Mouse (Mus musculus) left cerebral cortex, postnatal 10 days (tissue): ENCODE data around the gene Cd5. TPM values are rescaled to one million over a fixed set of nuclear protein-coding genes. Genes with fewer than 3 reads are reported as not detected.
A peak's percentile ranks its signal among the peaks of the same experiment; 100 is the strongest.

Experiments
- DNase-seq, 2 experiments: peaks; one replicate each; pipeline ENCODE4 v3.0.0; 2021 to 2022; ENCODE audit warnings: low spot score in 2 of 2, mixed read lengths in 1 of 2; ENCODE audit errors: extremely low spot score in 1 of 2
- intact Hi-C: fragments of 180-260 bp; cut with DNase I; formaldehyde crosslinking; loops from one replicate; pipeline ENCODE4 v1.15.1; 2025
- total RNA-seq, 2 experiments: library from RNA; stranded (reverse); gene quantifications; 2 replicates each; pipeline ENCODE4 v1.2.3; 2021

The Cd5 gene
- total RNA-seq, 2 experiments from 2014 or later, result 0.30 TPM; not detected in 1

DNA sequence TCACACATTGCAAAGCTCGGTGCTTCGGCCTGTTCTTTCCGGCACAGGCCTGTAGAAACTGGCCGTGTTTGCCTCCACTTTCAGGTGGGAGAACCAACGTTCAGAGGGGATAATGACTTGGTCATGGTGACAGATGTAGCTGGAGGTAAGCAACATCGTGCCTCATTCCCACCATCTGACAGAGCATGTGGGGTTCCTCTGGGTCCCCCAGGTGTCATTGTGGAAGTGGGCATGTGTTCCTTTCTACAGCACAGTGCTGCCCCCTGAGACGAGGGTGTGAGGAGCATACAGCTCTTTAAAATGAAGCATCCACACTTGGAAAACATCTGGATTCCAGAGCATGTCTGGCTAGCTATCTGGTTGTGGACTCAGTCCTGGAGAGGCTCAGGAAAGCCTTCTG, 4.2 kb downstream of the Cd5 start:
- intact Hi-C loops, result no loop called here
- no peak for DNase-seq

DNA sequence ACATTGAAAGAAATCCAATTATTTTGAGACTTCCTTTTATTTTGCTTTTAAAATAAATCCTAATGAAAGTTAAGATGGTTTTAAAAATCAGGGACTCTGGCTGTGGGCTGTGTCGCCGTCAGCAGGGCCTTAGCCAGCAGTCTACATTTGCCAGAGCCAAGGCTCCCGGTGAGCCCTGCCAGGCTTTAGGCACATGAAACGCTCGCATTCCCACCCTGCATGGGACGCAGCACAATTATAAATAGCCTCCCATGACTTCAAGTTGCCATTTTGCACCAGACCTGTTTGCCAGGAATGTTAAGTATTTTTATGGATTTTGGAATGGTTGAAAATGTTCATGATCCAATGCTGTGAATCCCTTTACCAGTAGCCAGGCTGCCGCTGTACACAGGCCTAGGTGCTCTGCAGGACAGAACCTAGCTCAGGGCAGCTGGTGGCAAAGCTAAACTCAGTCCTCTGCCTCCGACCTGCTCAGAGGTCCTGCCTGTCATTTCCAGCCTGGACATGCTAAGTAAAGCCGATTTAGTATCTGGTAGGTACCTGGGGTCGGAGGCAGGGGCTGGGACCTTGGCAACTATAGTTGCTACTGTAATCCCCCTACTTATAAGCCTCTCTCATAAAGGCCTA, 5.2 kb downstream of the Cd5 start:
- no peak for DNase-seq
- intact Hi-C loops, result no loop called here

DNA sequence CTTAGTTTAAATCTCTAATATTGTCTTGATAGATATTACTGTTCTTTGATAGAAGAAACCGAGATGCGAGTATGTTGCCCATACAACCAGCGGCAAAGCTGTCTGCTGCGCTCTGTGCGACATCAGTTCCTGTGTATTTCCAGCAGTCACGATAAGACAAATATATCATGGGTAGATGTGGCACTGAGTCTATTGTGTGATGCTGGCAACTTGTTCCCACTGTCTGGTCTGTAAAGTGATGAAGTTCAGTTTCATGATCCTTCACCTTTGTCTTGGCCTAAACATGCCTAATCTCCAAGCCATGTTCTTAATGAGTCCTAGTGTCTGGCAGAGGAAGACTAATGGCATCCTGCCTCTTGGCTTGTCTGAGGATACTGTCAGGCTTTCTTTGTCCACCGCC, 6.1 kb downstream of the Cd5 start:
- no peak for DNase-seq
- intact Hi-C loops, result no loop called here

DNA sequence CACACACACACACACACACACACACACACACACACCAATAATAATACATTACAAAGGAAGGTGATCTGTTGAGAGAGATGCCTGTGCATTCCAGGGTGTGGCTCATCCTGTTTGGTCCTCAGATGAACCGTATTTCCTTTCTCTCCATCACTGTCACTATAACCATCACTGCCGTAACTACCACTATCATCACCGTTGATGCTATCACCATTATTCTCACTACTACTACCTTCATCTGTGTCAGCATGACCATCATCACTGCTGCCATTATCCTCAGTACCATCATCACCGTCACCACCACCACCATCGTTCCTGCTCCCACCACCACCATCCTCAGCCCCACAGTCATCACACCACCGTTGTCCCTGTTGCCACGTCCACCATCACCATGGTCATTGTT, 6.8 kb downstream of the Cd5 start:
- intact Hi-C loops, result no loop called here
- DNase-seq, result no peak

DNA sequence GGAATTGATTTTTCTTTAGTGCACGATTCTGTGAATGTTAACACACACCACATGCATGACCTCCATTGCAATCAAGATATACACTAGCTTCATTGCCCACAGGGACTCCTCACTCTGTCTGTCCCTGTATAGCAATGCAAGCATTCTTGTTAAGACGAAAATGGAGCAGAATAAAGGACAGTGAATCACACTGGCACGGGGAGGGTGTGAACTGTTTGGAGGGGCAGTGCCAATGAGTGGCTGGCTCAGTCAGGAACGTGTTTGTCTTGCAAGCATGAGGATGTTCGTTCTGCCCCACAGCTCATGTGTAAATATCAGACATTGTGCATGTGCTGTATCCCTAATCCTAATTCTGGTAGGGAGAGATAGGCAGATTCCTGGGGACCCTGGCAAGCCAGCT, 8.3 kb downstream of the Cd5 start:
- DNase-seq, result no peak
- intact Hi-C loops, result no loop called here

DNA sequence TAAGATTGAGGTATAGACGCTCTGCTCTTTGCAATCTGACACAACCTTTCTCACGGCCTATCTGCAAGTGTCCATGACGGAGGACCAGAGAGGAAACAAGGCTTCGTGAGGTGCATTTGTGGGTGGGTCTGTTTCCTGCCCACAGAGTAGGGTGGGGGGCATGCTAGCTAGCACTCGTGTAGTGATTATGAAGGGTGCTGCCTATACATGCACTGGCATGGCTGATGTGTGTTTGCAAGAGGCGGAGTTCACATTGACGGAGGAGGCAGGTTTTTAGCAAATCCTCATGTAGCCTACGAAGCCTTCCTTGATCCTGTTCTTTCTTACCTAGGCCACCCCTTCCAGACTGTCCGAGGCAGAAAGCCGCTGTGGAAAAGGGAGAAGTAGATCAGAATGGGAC, 8.9 kb downstream of the Cd5 start:
- intact Hi-C loops, result no loop called here
- DNase-seq, result no peak

DNA sequence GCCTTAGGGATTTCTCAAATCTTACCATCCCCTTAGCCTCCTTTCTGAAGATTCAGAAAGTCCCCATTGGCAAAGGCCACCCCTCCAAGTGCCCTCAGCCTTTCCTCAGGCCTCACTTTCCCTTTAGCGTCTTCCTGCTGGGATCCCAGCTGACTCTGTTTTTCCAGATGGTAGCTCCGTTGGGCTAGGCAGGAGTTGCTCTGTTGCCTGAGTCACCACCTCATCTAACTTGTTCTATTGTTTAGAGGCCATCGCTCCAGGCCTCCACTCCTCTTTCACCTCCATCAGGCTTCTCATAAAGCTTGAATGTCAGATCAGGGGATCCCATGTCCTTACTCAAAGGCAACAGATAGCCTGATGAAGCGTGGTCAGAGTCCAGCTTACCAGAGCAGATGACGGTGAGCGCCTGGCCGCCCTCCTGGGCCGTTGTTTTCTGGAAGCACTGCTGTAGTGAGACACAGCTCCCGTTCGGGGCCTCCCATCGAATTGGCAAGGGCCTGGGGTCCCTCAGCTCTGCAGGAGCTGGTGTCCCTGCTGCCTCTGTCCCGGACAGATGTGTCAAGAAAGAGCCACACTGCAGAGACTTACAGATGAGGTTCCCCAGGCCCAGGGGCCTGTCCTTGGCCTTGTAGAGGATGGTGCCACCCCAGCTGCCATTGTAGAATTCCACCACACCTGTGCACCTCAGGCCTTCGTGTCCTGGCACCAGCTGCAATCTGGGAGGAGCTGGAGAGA, 14.0 kb downstream of the Cd5 start:
- DNase-seq, result no peak
- intact Hi-C loops, result no loop called here

DNA sequence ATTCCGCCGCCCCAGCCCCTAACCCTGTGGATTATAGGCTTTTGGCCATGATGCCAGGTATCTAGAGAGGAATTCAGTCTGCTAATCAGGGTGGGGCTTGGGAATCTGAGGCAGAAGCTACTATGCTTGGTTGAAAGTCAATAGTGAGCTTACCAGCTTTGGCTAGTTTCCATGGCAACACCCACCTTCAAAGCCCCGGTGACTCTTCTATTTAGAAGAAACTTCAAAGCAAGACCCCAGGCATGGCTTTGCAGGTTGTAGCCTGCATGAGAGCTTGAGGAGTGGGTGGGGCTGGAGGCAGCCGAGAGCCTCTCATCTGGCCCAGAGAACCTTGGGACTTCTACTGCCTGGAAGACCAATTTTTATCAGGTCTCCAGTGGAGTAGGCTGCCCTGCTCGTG, 15.2 kb downstream of the Cd5 start:
- intact Hi-C loops, result no loop called here
- no peak for DNase-seq

DNA sequence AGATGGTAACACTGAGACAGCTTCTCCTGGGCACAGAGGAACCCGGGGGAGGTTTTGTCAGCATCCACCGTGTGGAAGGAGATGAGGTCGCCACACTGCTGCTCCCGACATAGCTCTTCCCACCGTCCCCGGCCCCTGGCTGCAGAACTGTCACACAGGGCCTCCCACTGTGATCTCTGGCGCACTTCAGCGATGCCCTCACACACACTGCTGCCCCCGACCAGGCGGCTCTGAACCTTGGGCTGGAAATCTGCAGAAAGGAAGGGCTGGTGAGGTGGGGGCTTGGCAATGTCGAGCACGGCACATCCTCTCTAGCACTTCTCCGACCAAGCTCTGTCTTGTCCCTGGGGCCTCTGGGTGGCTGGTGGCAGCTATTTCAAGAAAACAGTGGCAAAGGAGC, 15.7 kb downstream of the Cd5 start:
- intact Hi-C loops, result no loop called here
- no peak for DNase-seq

DNA sequence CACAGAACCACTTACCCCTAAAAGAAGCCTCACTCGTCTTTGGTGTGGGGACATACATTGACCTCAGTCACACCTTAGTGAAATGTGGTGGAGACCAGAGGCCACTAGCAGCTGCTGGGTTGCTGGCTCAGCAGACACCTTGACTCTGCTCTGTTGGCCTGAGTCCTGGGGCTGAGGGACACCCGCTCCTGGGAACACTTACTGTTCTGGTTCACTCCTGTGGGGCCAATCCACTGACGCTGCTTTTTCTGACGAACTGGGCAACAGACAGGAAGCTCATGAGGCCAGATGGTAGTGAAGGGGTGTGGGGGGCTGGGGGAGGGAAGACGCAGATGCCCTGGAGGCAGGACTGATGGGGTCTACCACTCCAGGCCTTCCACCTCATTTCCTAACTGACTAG, 17.7 kb downstream of the Cd5 start:
- intact Hi-C loops, result no loop called here
- no peak for DNase-seq

DNA sequence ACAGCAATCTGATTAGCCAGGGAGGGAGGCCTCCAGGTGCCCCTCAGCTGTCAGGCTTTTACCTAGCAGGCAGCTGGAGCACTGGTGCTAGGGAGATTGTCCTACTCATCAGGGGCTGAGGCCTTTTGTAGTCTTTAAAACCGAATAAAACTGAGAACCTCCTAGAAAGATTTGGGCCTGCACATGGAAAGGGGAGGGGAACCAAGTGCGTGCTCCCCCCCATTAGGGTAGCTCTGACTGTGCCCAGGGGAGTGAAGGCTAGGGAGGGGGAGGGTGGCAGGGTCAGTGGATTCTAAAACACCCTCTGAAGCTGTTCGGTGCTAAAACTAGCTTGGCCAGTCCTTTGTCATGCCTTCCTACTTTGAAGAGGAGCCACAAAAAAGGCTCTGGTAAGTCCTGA, 18.3 kb downstream of the Cd5 start:
- intact Hi-C loops, result no loop called here
- DNase-seq, result no peak

DNA sequence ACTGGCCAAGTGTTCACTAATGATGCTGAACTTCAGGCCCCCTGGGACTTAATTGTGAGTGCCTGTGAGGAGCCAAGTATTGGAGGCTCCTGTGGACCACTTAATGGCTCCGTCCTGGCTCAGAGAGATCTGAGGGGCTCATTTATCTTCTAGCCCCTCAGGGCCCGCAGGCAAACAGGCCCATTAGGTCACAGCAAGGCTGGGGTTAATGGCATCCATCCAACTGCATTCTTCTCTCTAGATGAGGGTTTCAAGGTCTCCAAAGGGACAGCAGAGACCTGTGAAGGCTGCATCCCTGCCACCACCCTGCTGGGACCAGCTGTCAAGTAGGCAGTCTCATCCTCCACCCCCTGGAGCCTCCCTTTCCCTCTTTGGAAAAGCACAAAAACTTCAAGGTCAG, 19.1 kb downstream of the Cd5 start:
- intact Hi-C loops, result loop anchor here (10.0 kb wide), 1 partner anchor 95 kb away; no protein-coding TSS in a partner anchor
- no peak for DNase-seq

DNA sequence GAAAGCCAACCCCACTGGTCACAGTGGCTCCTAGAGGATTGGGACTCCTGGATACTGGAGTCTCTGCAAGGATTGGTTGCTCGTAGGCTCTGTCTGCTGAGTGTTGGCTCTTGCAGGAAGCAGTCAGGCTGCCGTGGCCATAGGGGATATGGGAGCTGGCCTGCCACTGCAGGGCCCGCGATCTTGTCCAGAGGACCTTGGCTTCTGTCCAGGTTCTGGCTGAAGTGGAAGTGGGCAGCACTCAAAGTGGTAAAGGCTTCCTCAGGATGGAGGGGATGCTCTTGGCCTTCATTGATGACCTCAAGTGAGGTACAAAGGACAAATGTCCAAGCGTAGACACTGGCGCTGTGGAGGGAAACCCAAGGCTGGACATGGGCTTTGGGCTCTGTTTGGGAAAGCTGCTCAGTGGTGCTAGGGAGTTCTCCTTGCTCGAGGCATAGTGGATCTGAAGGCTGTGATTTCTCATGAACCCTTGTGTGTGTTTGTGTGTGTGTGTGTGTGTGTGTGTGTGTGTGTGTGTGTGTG, 20.5 kb downstream of the Cd5 start:
- peak; percentile 43 to 71 for DNase-seq
- intact Hi-C loops, result loop anchor here (10.0 kb wide), 1 partner anchor 96 kb away; no protein-coding TSS in a partner anchor

DNA sequence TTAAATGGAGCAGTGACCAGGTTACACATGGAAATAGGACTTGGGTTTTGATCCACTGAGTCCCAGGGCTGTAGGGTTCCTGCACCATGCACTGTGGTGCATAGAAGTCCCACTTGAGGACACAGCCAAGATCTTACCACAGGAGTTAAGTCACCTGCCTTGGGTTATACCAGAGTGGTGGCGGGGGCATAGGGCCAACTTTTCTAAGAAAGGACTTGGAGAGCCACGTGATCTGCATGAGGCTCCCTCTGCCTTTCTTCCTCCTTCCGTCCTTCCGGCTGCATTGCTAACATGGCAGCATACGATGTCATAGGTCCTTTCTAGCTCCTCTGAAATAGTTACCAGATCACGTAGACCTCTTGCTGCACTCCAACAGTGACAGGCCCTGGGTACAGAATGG, 23.3 kb downstream of the Cd5 start:
- no peak for DNase-seq
- intact Hi-C loops, result loop anchor here (10.0 kb wide), 1 partner anchor 99 kb away; no protein-coding TSS in a partner anchor

DNA sequence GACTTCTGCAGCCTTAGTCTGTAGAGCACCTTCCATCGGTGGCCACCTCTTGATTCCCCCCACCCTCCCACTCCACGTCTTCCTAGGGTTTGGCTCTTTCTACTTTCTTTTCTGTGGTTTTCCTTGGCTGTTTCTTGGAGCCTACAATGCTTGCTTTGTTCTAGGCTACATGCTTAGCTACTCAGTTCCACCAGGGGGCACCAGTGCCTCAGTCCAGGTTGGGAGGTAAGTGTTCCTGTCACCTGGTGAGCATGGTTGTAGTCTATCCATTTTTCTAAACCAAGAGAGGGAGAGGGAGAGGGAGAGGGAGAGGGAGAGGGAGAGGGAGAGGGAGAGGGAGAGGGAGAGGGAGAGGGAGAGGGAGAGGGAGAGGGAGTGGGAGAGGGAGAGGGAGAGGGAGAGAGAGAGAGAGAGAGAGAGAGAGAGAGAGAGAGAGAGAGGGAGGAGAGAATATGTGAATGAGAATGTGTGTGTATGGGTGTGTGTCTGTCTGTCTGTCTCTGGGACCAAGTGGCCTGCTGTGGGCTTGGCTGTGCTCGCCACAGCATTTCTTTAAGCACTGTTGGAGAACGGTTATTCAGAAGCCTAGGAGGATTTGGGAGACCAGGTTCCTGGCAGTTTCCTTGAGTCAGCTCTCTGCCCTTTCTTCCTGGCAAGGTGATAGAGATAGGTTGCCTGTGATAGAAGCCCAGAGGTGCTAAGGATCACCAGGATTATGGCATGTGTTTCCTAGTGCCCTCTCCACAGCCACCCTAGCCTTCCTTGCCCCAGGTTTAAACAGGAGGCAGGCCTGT, 23.9 kb downstream of the Cd5 start:
- intact Hi-C loops, result loop anchor here (5.0 to 10.0 kb wide), 3 partner anchors 100 to 167 kb away; partner anchors contain the start of genes Tmem109 and Tmem132a
- DNase-seq, result peak; percentile 76 to 83

DNA sequence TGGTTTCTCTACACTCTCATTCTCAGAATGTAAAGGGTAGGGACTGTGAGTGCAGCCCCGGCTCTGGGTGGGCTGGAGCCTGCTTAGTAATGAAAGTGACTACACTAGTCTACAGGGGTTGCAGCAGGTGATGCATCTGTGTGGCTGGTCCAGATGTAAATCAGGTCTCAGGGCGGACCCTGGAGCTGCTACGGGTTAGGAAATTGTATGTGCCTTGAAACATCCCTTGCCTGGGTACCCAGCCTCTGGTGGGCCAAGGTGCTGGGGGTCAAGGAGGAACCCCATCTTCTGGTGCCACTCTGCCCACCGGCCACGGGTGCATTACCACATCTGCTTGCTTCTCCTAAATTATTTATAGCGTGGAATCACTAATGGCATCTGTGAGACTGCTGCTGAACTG, 24.6 kb downstream of the Cd5 start:
- DNase-seq, result no peak
- intact Hi-C loops, result loop anchor here (5.0 to 10.0 kb wide), 3 partner anchors 101 to 168 kb away; partner anchors contain the start of genes Tmem109 and Tmem132a

DNA sequence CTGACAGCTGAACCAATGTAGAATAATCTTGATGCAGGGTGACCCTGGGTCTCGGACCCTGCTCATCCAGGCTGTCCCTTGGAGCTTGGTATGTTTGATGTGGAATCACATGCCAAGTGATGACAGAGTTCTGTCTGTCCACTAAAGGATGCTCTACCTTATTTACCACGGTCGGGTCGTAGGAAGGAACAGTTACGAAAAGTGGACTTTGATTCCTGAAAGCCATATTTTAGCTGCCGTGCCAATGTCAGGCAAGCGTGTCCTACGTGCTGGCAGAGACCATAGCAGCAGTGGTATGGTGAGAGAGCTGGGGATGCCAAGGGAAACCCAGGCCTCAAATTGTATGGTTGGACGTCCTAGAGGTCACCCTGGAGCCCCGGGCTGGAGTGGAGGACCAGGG, 25.3 kb downstream of the Cd5 start:
- intact Hi-C loops, result loop anchor here (5.0 to 10.0 kb wide), 3 partner anchors 101 to 169 kb away; partner anchors contain the start of genes Tmem109 and Tmem132a
- DNase-seq, result no peak

DNA sequence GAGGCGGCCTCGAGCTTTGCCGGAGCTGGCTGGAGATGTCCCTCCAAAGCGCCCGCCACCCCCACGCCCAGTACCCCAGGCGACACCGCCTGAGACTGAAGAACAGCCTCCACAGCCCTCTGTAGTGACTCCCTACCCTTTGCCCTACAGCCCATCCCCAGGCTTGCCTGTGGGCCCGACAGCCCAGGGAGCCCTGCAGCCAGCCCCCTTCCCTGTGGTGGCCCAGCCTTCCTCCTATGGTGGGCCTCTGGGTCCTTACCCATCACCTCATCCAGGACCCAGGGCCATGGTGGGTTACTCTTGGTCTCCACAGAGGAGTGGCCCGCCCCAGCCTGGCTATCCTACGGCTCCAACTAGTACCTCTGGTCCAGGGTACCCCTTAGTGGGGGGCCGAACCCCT, 26.2 kb downstream of the Cd5 start:
- intact Hi-C loops, result loop anchor here (5.0 to 10.0 kb wide), 3 partner anchors 102 to 170 kb away; partner anchors contain the start of genes Tmem109 and Tmem132a

DNA sequence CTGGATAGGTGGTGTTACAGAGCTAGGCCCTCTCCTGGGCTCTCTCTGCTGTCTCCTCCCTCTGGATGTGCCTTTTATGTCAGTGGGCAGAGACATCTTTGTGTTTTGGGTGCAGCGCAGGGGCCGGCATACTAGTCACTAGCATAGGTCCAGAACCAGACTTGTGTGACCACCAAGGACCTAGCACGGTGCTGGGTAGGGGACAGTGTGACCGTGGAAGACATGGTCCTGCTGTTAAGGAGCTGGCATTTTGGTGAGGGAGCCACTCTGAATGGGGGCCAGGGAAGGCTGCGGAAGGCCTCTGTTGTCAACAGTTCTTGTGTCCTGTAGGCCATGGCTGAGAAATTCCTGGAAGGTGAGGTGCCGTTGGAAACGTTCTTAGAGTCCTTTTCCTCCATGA, 26.6 kb downstream of the Cd5 start:
- intact Hi-C loops, result loop anchor here (5.0 to 10.0 kb wide), 3 partner anchors 103 to 170 kb away; partner anchors contain the start of genes Tmem109 and Tmem132a
- DNase-seq, result no peak

More for the DNA sequence above, 26.2 kb downstream of the Cd5 start:
- DNase-seq, result no peak
